Mouse (Mus musculus) lung, adult 2 months (tissue): ENCODE data around the gene Psmb7.

Experiments used
- CTCF ChIP-seq: fragments of 200-500 bp; IDR thresholded peaks from 2 replicates; pipeline ENCODE4 v1.5.1; 2011; ENCODE audit warnings: mild to moderate bottlenecking, low read length, control low read depth; ENCODE audit not compliant: insufficient read depth
- POLR2A ChIP-seq: fragments of 200-500 bp; IDR thresholded peaks from 2 replicates; pipeline ENCODE4 v1.6.1; 2011; ENCODE audit warnings: low read depth, mild to moderate bottlenecking, control low read depth, low read length, borderline replicate concordance; ENCODE audit errors: extremely low read depth

- no peak for TF ChIP-seq CTCF
- TF ChIP-seq POLR2A = no peak
Observed at GRCm38 (mm10) chr2:38571971-38572601, 71.8 kb downstream of the Psmb7 start.
